Mouse (Mus musculus) liver, adult 2 months (tissue): ENCODE measurements around the gene Rcan3. TPM values are rescaled to one million over a fixed set of nuclear protein-coding genes. Genes with fewer than 3 reads are reported as not detected.

Experiments
- DNase-seq: peaks from one replicate; pipeline ENCODE4 v3.0.0-alpha.2; 2011; ENCODE audit warnings: low read depth, low spot score; ENCODE audit errors: extremely low read depth
- H3K27ac ChIP-seq: fragments of 200-500 bp; replicated peaks from 2 replicates; pipeline ENCODE4 v1.5.1; 2012; ENCODE audit warnings: low read depth, mild to moderate bottlenecking, control low read depth, inconsistent platforms, low read length; ENCODE audit not compliant: insufficient read depth
- H3K27me3 ChIP-seq: fragments of 200-500 bp; 2 replicates; pipeline ENCODE4 v1.6.1; 2012; ENCODE audit warnings: mild to moderate bottlenecking, moderate library complexity, low read length, inconsistent platforms; ENCODE audit not compliant: control insufficient read depth, insufficient read depth
- H3K36me3 ChIP-seq: fragments of 200-500 bp; 2 replicates; pipeline ENCODE4 v1.6.1; 2012; ENCODE audit warnings: low read length, inconsistent platforms; ENCODE audit not compliant: control insufficient read depth, insufficient read depth
- H3K4me1 ChIP-seq: fragments of 200-500 bp; 2 replicates; pipeline ENCODE4 v1.6.1; 2011; ENCODE audit warnings: low read length; ENCODE audit not compliant: control insufficient read depth, insufficient read depth
- H3K4me3 ChIP-seq: fragments of 200-500 bp; 2 replicates; pipeline ENCODE4 v1.5.1; 2011; ENCODE audit warnings: low read depth, mild to moderate bottlenecking, control low read depth, low read length, moderate library complexity; ENCODE audit not compliant: insufficient read depth
- H3K79me2 ChIP-seq: fragments of 200-500 bp; 2 replicates; pipeline ENCODE4 v1.6.1; 2012; ENCODE audit warnings: inconsistent platforms, mild to moderate bottlenecking, low read length, moderate library complexity; ENCODE audit not compliant: control insufficient read depth, insufficient read depth
- H3K9ac ChIP-seq: fragments of 200-500 bp; 2 replicates; pipeline ENCODE4 v1.6.1; 2012; ENCODE audit warnings: low read depth, mild to moderate bottlenecking, control low read depth, inconsistent platforms, low read length
- CTCF ChIP-seq: fragments of 200-500 bp; IDR thresholded peaks from 2 replicates; pipeline ENCODE4 v1.5.1; 2011; ENCODE audit warnings: low read depth, low read length, control low read depth
- POLR2A ChIP-seq: fragments of 200-500 bp; IDR thresholded peaks from 2 replicates; pipeline ENCODE4 v1.6.1; 2011; ENCODE audit warnings: low read length, control low read depth; ENCODE audit not compliant: insufficient read depth; ENCODE audit errors: extremely low read depth
- WGBS: fragments of 180-500 bp; shearing (Covaris S2); methylation state at CpG from one replicate; pipeline ENCODE4 v1.1.7; 2018; 5-methylcytosine and 5-hydroxymethylcytosine counted together
- polyA plus RNA-seq: library from polyadenylated mRNA; depleted of rRNA; stranded (reverse); fragments of >200 nt; gene quantifications from 2 replicates; pipeline ENCODE4 v1.2.3, GENCODE M21; 2012
- total RNA-seq: library from RNA; depleted of rRNA; stranded (reverse); fragments of >200 nt; gene quantifications from 2 replicates; pipeline ENCODE4 v1.2.3, GENCODE M21; 2014

Rcan3 gene
- total and polyA plus RNA-seq, 2 experiments = 1.1 to 1.8 TPM

GRCm38 (mm10) chr4:135406180-135406579 lies 27.5 kb downstream of the Rcan3 start:
- DNase-seq = no peak
- no peak for TF ChIP-seq CTCF
- no peak for TF ChIP-seq POLR2A
- no peak overlapping the region for H3K4me3 ChIP-seq
- no peak overlapping the region for H3K9ac ChIP-seq
- H3K4me1 ChIP-seq = no peaks in the 10 kb centered on the region
- no peaks in the 10 kb centered on the region for H3K36me3 ChIP-seq
- no peaks in the 10 kb centered on the region for H3K27me3 ChIP-seq
- WGBS = 64% methylated on average over 5 of the region's 5 CpGs
- no peaks in the 10 kb centered on the region for H3K79me2 ChIP-seq
- H3K27ac ChIP-seq = no peak overlapping the region

GRCm38 (mm10) chr4:135404916-135405315 lies 28.7 kb downstream of the Rcan3 start:
- Histone ChIP-seq H3K79me2 (no peaks in the 10 kb centered on the region), H3K4me1 (no peaks in the 10 kb centered on the region), H3K27ac (no peak overlapping the region), H3K9ac (no peak overlapping the region), H3K36me3 (no peaks in the 10 kb centered on the region), H3K4me3 (no peak overlapping the region), H3K27me3 (no peaks in the 10 kb centered on the region)
- TF ChIP-seq POLR2A = no peak
- no peak for TF ChIP-seq CTCF
- no peak for DNase-seq
- whole genome bisulfite sequencing = 90% methylated on average over 2 of the region's 2 CpGs

GRCm38 (mm10) chr4:135404048-135404447 lies 29.6 kb downstream of the Rcan3 start:
- no peak overlapping the region for H3K27ac ChIP-seq
- no peak for DNase-seq
- no peaks in the 10 kb centered on the region for H3K36me3 ChIP-seq
- no peak for TF ChIP-seq CTCF
- no peak for TF ChIP-seq POLR2A
- H3K4me1 ChIP-seq = no peaks in the 10 kb centered on the region
- WGBS = 83% methylated on average over 10 of the region's 10 CpGs
- H3K9ac ChIP-seq = no peak overlapping the region
- no peaks in the 10 kb centered on the region for H3K79me2 ChIP-seq
- H3K27me3 ChIP-seq = no peaks in the 10 kb centered on the region
- no peak overlapping the region for H3K4me3 ChIP-seq

- DNase-seq = no peak
- Histone ChIP-seq H3K27me3 (peaks cover 13% of the 10 kb centered on the region), H3K4me1 (no peaks in the 10 kb centered on the region), H3K27ac (no peak overlapping the region), H3K36me3 (no peaks in the 10 kb centered on the region), H3K9ac (no peak overlapping the region), H3K4me3 (no peak overlapping the region), H3K79me2 (no peaks in the 10 kb centered on the region)
- WGBS = 38% methylated on average over 7 of the region's 7 CpGs
- TF ChIP-seq CTCF (no peak), POLR2A (no peak)
Measured at GRCm38 (mm10) chr4:135401881-135402280, 31.8 kb downstream of the Rcan3 start.

- Histone ChIP-seq H3K4me1 (no peaks in the 10 kb centered on the region), H3K27me3 (peaks cover 13% of the 10 kb centered on the region), H3K9ac (no peak within 1 kb of the TSS), H3K79me2 (no peaks in the 10 kb centered on the region), H3K36me3 (no peaks in the 10 kb centered on the region), H3K27ac (no peak within 1 kb of the TSS), H3K4me3 (no peak within 1 kb of the TSS)
- DNase-seq = no peak
- TF ChIP-seq POLR2A = no peak
- no peak for TF ChIP-seq CTCF
- WGBS = 1% methylated on average over 29 of the region's 29 CpGs
Measured at GRCm38 (mm10) chr4:135397991-135398390, 35.7 kb downstream of the Rcan3 start, which contains the start of gene Ncmap. Gene Ncmap, minus strand, starts transcription at chr4:135398227.

- Histone ChIP-seq H3K4me3 (no peak overlapping the region), H3K4me1 (no peaks in the 10 kb centered on the region), H3K36me3 (no peaks in the 10 kb centered on the region), H3K27me3 (peaks cover 13% of the 10 kb centered on the region), H3K27ac (no peak overlapping the region), H3K9ac (no peak overlapping the region), H3K79me2 (no peaks in the 10 kb centered on the region)
- WGBS = 12% methylated on average over 16 of the region's 16 CpGs
- DNase-seq = no peak
- no peak for TF ChIP-seq POLR2A
- TF ChIP-seq CTCF = no peak
Measured at GRCm38 (mm10) chr4:135397551-135397950, 36.1 kb downstream of the Rcan3 start.
